Mouse (Mus musculus): Measurements from ENCODE around the gene Ppih.

- TF ChIP-seq GATA1 (IDR thresholded peaks at IDR 0.05; ENCODE audit: borderline replicate concordance, low read length) = no peak
- TF ChIP-seq FLI1 (IDR thresholded peaks at IDR 0.05; ENCODE audit: low read length) = no peak
Measured at GRCm38 (mm10) chr4:119338861-119339361, 18.6 kb upstream of the Ppih start.
